Mouse (Mus musculus): ENCODE results near the gene Atg5. TPM values are rescaled to one million over a fixed set of nuclear protein-coding genes. Genes with fewer than 3 reads are reported as not detected.

Gene Atg5
- total and polyA plus RNA-seq, 2 experiments from 2014 or later, result 17.0 to 38.7 TPM

- Histone ChIP-seq H3K27me3 (ENCODE audit: insufficient read depth, low read length) (no peaks in the 10 kb centered on the region), H3K36me3 (ENCODE audit: insufficient read depth, low read length) (no peaks in the 10 kb centered on the region), H3K4me3 (ENCODE audit: low read depth, low read length) (no peak overlapping the region), H3K9ac (replicated peaks; ENCODE audit: low read length, poor library complexity, severe bottlenecking) (no peak overlapping the region), H3K9me3 (ENCODE audit: low read length) (no peaks in the 10 kb centered on the region), H3K27ac (ENCODE audit: low read depth, low read length) (no peak overlapping the region), H3K4me2 (ENCODE audit: low read depth, low read length, poor library complexity, severe bottlenecking) (no peak overlapping the region), H3K4me1 (ENCODE audit: insufficient read depth, low read length) (no peaks in the 10 kb centered on the region)
- ATAC-seq (ENCODE audit: low FRiP score) (no peak), DNase-seq (ENCODE audit: low spot score) (no peak)
- WGBS, result 87% methylated on average over 6 of the region's 6 CpGs
- no peak for TF ChIP-seq CTCF (IDR thresholded peaks at IDR 0.05)
Measured at GRCm38 (mm10) chr10:44358816-44359215, 90.7 kb downstream of the Atg5 start.

- H3K4me2 ChIP-seq (ENCODE audit: low read depth, low read length, poor library complexity, severe bottlenecking), result no peak overlapping the region
- TF ChIP-seq CTCF (IDR thresholded peaks at IDR 0.05), result no peak
- ATAC-seq (ENCODE audit: low FRiP score) (no peak), DNase-seq (ENCODE audit: low spot score) (no peak)
- no peak overlapping the region for H3K9ac ChIP-seq (replicated peaks; ENCODE audit: low read length, poor library complexity, severe bottlenecking)
- no peaks in the 10 kb centered on the region for H3K27me3 ChIP-seq (ENCODE audit: insufficient read depth, low read length)
- H3K4me1 ChIP-seq (ENCODE audit: insufficient read depth, low read length), result no peaks in the 10 kb centered on the region
- no peaks in the 10 kb centered on the region for H3K36me3 ChIP-seq (ENCODE audit: insufficient read depth, low read length)
- no peak overlapping the region for H3K4me3 ChIP-seq (ENCODE audit: low read depth, low read length)
- no peaks in the 10 kb centered on the region for H3K9me3 ChIP-seq (ENCODE audit: low read length)
- no peak overlapping the region for H3K27ac ChIP-seq (ENCODE audit: low read depth, low read length)
- WGBS, result 86% methylated on average over 11 of the region's 11 CpGs
Measured at GRCm38 (mm10) chr10:44360632-44361031, 92.5 kb downstream of the Atg5 start.

- no peak overlapping the region for H3K9ac ChIP-seq (replicated peaks; ENCODE audit: low read length, poor library complexity, severe bottlenecking)
- DNase-seq (ENCODE audit: low spot score) (no peak), ATAC-seq (ENCODE audit: low FRiP score) (no peak)
- H3K4me1 ChIP-seq (ENCODE audit: insufficient read depth, low read length), result no peaks in the 10 kb centered on the region
- H3K27me3 ChIP-seq (ENCODE audit: insufficient read depth, low read length), result no peaks in the 10 kb centered on the region
- H3K27ac ChIP-seq (ENCODE audit: low read depth, low read length), result no peak overlapping the region
- H3K4me2 ChIP-seq (ENCODE audit: low read depth, low read length, poor library complexity, severe bottlenecking), result no peak overlapping the region
- no peaks in the 10 kb centered on the region for H3K9me3 ChIP-seq (ENCODE audit: low read length)
- no peaks in the 10 kb centered on the region for H3K36me3 ChIP-seq (ENCODE audit: insufficient read depth, low read length)
- H3K4me3 ChIP-seq (ENCODE audit: low read depth, low read length), result no peak overlapping the region
- no peak for TF ChIP-seq CTCF (IDR thresholded peaks at IDR 0.05)
- 89% methylated on average over 5 of the region's 5 CpGs for WGBS
Measured at GRCm38 (mm10) chr10:44362435-44362834, 94.3 kb downstream of the Atg5 start.

- Histone ChIP-seq H3K4me3 (ENCODE audit: low read depth, low read length) (no peak overlapping the region), H3K4me1 (ENCODE audit: insufficient read depth, low read length) (no peaks in the 10 kb centered on the region), H3K9me3 (ENCODE audit: low read length) (no peaks in the 10 kb centered on the region), H3K4me2 (ENCODE audit: low read depth, low read length, poor library complexity, severe bottlenecking) (no peak overlapping the region), H3K9ac (replicated peaks; ENCODE audit: low read length, poor library complexity, severe bottlenecking) (no peak overlapping the region), H3K27ac (ENCODE audit: low read depth, low read length) (no peak overlapping the region), H3K27me3 (ENCODE audit: insufficient read depth, low read length) (no peaks in the 10 kb centered on the region), H3K36me3 (ENCODE audit: insufficient read depth, low read length) (no peaks in the 10 kb centered on the region)
- ATAC-seq (ENCODE audit: low FRiP score), result no peak
- DNase-seq (ENCODE audit: low spot score), result no peak
- no peak for TF ChIP-seq CTCF (IDR thresholded peaks at IDR 0.05)
- WGBS, result 89% methylated on average over 9 of the region's 9 CpGs
Measured at GRCm38 (mm10) chr10:44362846-44363245, 94.7 kb downstream of the Atg5 start.

GRCm38 (mm10) chr10:44366186-44366585 is 98.0 kb downstream of the Atg5 start:
- Histone ChIP-seq H3K36me3 (ENCODE audit: insufficient read depth, low read length) (no peaks in the 10 kb centered on the region), H3K27ac (ENCODE audit: low read depth, low read length) (no peak overlapping the region), H3K4me3 (ENCODE audit: low read depth, low read length) (no peak overlapping the region), H3K4me2 (ENCODE audit: low read depth, low read length, poor library complexity, severe bottlenecking) (no peak overlapping the region), H3K9ac (replicated peaks; ENCODE audit: low read length, poor library complexity, severe bottlenecking) (no peak overlapping the region), H3K4me1 (ENCODE audit: insufficient read depth, low read length) (no peaks in the 10 kb centered on the region), H3K9me3 (ENCODE audit: low read length) (no peaks in the 10 kb centered on the region), H3K27me3 (ENCODE audit: insufficient read depth, low read length) (no peaks in the 10 kb centered on the region)
- ATAC-seq (ENCODE audit: low FRiP score), result no peak
- TF ChIP-seq CTCF (IDR thresholded peaks at IDR 0.05), result no peak
- DNase-seq (ENCODE audit: low spot score), result no peak
- WGBS, result 81% methylated on average over 2 of the region's 2 CpGs

GRCm38 (mm10) chr10:44367043-44367442 is 98.9 kb downstream of the Atg5 start:
- H3K27me3 ChIP-seq (ENCODE audit: insufficient read depth, low read length), result no peaks in the 10 kb centered on the region
- H3K36me3 ChIP-seq (ENCODE audit: insufficient read depth, low read length), result no peaks in the 10 kb centered on the region
- DNase-seq (ENCODE audit: low spot score) (no peak), ATAC-seq (ENCODE audit: low FRiP score) (no peak)
- 86% methylated on average over 12 of the region's 12 CpGs for WGBS
- no peak overlapping the region for H3K4me2 ChIP-seq (ENCODE audit: low read depth, low read length, poor library complexity, severe bottlenecking)
- H3K9ac ChIP-seq (replicated peaks; ENCODE audit: low read length, poor library complexity, severe bottlenecking), result no peak overlapping the region
- no peaks in the 10 kb centered on the region for H3K4me1 ChIP-seq (ENCODE audit: insufficient read depth, low read length)
- no peaks in the 10 kb centered on the region for H3K9me3 ChIP-seq (ENCODE audit: low read length)
- H3K27ac ChIP-seq (ENCODE audit: low read depth, low read length), result no peak overlapping the region
- TF ChIP-seq CTCF (IDR thresholded peaks at IDR 0.05), result no peak
- H3K4me3 ChIP-seq (ENCODE audit: low read depth, low read length), result no peak overlapping the region

Data from midbrain, postnatal 0 days (tissue).